Mouse (Mus musculus) liver, embryonic 18 days (tissue): ENCODE data around the gene Samd14. TPM values are rescaled to one million over a fixed set of nuclear protein-coding genes. Genes with fewer than 3 reads are reported as not detected.

Experiments used
- polyA plus RNA-seq: library from polyadenylated mRNA; depleted of rRNA; stranded (reverse); fragments of >200 nt; gene quantifications from 2 replicates; pipeline ENCODE4 v1.2.3, GENCODE M21; 2012; rRNA removed

Samd14 gene
- polyA plus RNA-seq, result 12.3 and 13.7 TPM in 2 replicates

DNA sequence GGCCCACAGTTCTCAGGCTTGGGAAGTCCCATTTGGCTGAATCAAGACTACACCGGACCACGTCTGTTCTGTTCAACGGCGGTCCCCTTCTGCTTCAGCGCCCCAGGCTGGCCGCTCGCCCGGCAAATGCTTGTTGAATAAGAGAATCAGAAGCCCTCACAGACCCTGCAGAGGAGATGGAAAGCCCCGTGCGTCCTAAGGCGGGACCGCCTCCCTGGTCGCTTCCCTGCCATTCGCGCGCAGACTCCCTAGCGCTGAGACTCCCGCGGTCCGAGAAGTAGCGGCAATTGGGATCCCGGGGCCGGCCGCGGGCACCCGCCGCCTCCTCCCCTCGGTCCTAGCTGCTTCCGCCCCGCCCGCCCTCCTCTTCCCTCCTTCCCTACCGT is at the start of gene Samd14:
TSS of gene Samd14 (plus strand) at position 251 of the 386 bp plus-strand sequence.

DNA sequence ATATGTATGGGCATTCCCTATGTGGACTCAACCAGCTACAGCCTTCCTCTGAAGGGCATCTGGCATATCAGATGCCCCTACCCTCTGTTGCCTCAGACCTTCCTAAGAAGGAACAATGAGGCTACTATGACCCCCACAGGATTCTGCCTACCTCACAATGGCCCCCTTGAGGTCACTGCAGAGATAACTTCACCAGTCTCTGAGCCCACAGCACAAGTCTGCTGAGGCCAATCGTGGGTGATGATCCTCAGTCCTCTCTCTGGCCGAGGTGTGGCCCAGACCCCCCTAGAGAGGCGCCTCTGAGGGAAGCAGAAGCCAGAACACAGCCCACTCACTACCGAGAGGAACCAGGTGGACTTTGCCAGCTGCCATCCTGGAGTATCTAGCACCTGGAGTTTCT is 42.3 kb upstream of the Samd14 start, which contains the start of gene Hils1:
TSS of gene Hils1 (plus strand) at position 175 of the 400 bp plus-strand sequence.

GRCm38 (mm10) chr11:94976199-94976598 is 33.5 kb upstream of the Samd14 start, which contains the start of gene Sgca:
Sgca (minus strand) TSS chr11:94976327.

GRCm38 (mm10) chr11:94990749-94991577 is 18.7 kb upstream of the Samd14 start, which contains the start of gene Ppp1r9b:
Ppp1r9b (plus strand) TSS chr11:94991035.

DNA sequence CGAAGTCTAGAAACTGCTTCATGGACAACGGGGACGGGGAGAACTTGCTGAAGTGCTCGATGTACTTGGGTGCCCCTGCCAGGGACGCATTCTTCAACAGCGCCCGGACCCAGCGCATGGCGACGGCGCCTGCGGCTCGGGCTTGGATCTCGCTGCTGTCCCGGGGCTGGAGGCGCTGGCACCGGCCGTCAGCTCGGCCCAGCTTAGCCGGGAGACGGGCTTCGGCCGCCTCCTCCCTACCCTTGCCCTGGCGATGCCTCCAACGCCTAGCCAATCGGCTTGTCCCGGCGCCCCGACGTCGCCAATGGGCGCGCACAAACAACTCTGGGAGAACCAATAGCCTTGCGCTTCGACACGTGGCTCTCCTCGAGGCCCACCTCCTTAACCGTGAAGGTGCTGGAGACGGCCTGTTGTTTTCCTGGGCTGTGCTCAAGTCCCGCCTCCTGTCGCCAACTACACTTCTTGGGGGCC is 31.5 kb downstream of the Samd14 start, which contains the start of gene Pdk2:
TSS of gene Pdk2 (minus strand) at position 216 of the 471 bp plus-strand sequence.

Other genes with a start within 250 kb of the Samd14 start
- not detected in 2 replicates for gene Tmem92, start 227.2 kb upstream of the Samd14 start, polyA plus RNA-seq
- 7.8 and 12.2 TPM in 2 replicates for gene Col1a1, start 73.7 kb upstream of the Samd14 start, polyA plus RNA-seq
- gene Hils1, start 42.3 kb upstream of the Samd14 start, polyA plus RNA-seq, result not detected in 2 replicates
- 0.02 TPM in 1 of 2 replicates, not detected in the other for gene Sgca, start 33.6 kb upstream of the Samd14 start, polyA plus RNA-seq
- gene Ppp1r9b, start 18.8 kb upstream of the Samd14 start, polyA plus RNA-seq, result 7.9 and 9.0 TPM in 2 replicates
- 9.0 and 11.5 TPM in 2 replicates for gene Pdk2, start 31.5 kb downstream of the Samd14 start, polyA plus RNA-seq
- 2.4 and 2.6 TPM in 2 replicates for gene Itga3, start 66.9 kb downstream of the Samd14 start, polyA plus RNA-seq
- gene Dlx3, start 110.2 kb downstream of the Samd14 start, polyA plus RNA-seq, result not detected in 2 replicates
- gene Dlx4, start 136.4 kb downstream of the Samd14 start, polyA plus RNA-seq, result 0.17 and 0.29 TPM in 2 replicates